ENCODE assay signal across 11 mouse cellular contexts in the genomic region with DNA sequence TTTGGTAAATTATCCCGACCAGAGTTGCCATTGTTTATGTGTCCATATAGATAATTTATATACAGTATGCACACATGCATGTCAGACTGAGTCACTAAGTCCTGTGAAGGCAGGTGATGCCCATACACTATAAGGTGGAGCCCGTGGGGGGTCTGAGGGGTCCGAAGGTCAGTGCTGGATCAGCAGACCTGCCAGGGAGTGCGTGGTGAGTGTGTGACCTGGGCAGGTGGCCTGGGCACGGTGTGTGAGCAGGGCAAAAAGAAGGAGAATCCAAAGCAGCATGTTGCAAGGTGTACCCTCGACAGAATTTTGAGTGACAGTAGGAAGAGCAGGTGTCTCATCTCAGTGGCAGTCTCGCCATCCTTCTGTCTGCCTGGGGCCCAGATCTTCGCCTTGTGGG.
DNase-seq lines count a peak whose midpoint lies in the region; ATAC-seq and TF ChIP-seq lines count a peak whose summit lies in the region.
"Had no signal": no experiment of that assay in that cellular context is flagged by ENCODE, and none has a peak within 500 bp of the region (broad histone marks: within the 10 kb centered on the region; RNA-seq: fewer than 3 reads in every experiment).

No protein-coding gene starts in this region.

- 0 out of 2 replicates have a peak, but pooled peaks have one; percentile 7 for ATAC-seq in embryonic facial prominence, embryonic 12.5 days (ENCODE audit: insufficient number of reproducible peaks, insufficient read depth, low FRiP score, low TSS enrichment)
- peak; percentile 40 for ATAC-seq in forebrain, embryonic 14.5 days

- no peak for TF ChIP-seq CTCF in kidney, adult 2 months (conservative IDR thresholded peaks at IDR 0.05; ENCODE audit: insufficient read depth, insufficient read length, low read depth, low read length)
- no peak for TF ChIP-seq CTCF in layer of hippocampus, adult 2 months (conservative IDR thresholded peaks at IDR 0.05)

- H3K9ac ChIP-seq in embryonic facial prominence, embryonic 12.5 days: no peak overlapping the region
- H3K9ac ChIP-seq in forebrain, embryonic 14.5 days (ENCODE audit: low read length): no peak overlapping the region
- H3K9ac ChIP-seq: embryonic facial prominence, embryonic 15.5 days; lung, embryonic 14.5 days had no signal

- TF ChIP-seq POLR2A in kidney, adult 2 months (IDR thresholded peaks at IDR 0.05; ENCODE audit: low read depth, low read length): no peak

- H3K9me3 ChIP-seq in embryonic facial prominence, embryonic 12.5 days: no peaks in the 10 kb centered on the region
- no peaks in the 10 kb centered on the region for H3K9me3 ChIP-seq in forebrain, embryonic 14.5 days (replicated peaks; ENCODE audit: control insufficient read depth, low read length)
- H3K9me3 ChIP-seq in midbrain, embryonic 10.5 days (replicated peaks): no peaks in the 10 kb centered on the region
- H3K9me3 ChIP-seq: embryonic facial prominence, embryonic 15.5 days had no signal

- peaks cover 42% of the 10 kb centered on the region for H3K4me1 ChIP-seq in embryonic facial prominence, embryonic 12.5 days
- peaks cover 9% of the 10 kb centered on the region; the same call in 1 of the 2 replicates for H3K4me1 ChIP-seq in forebrain, embryonic 14.5 days (ENCODE audit: control insufficient read depth, insufficient read depth, low read length)
- peaks cover 59% of the 10 kb centered on the region for H3K4me1 ChIP-seq in kidney, adult 2 months (ENCODE audit: control insufficient read depth, insufficient read depth, low read length)
- peaks cover 45% of the 10 kb centered on the region for H3K4me1 ChIP-seq in midbrain, embryonic 10.5 days

- no peak for DNase-seq in forebrain, embryonic 14.5 days (ENCODE audit: low spot score)
- DNase-seq in kidney, adult 2 months: peak; percentile 84
- no peak for DNase-seq in midbrain, embryonic 10.5 days (ENCODE audit: low spot score)
- DNase-seq in adrenal gland, adult (ENCODE audit: inconsistent age in 2 of 2, low spot score in 1 of 2): no peak
- DNase-seq in left cerebral cortex, adult 8-10 months (ENCODE audit: low spot score in 2 of 2): no peak
- no peak for DNase-seq in layer of hippocampus, adult 2 months (ENCODE audit: low spot score in 2 of 2)
- DNase-seq: cerebellum, adult 9-11 months; lung, embryonic 14.5 days had no signal

- H3K36me3 ChIP-seq in embryonic facial prominence, embryonic 12.5 days: no peaks in the 10 kb centered on the region
- H3K36me3 ChIP-seq in forebrain, embryonic 14.5 days (ENCODE audit: control insufficient read depth, insufficient read depth, low read length): no peaks in the 10 kb centered on the region
- no peaks in the 10 kb centered on the region for H3K36me3 ChIP-seq in kidney, adult 2 months (ENCODE audit: control insufficient read depth, insufficient read depth, low read length)
- H3K36me3 ChIP-seq in midbrain, embryonic 10.5 days: no peaks in the 10 kb centered on the region
- H3K36me3 ChIP-seq: embryonic facial prominence, embryonic 15.5 days had no signal

- H3K4me2 ChIP-seq in embryonic facial prominence, embryonic 12.5 days (replicated peaks): no peak overlapping the region
- no peak overlapping the region for H3K4me2 ChIP-seq in forebrain, embryonic 14.5 days (ENCODE audit: low read length)
- H3K4me2 ChIP-seq: embryonic facial prominence, embryonic 15.5 days; heart, embryonic 11.5 days; lung, embryonic 14.5 days had no signal

- no peak overlapping the region for H3K4me3 ChIP-seq in embryonic facial prominence, embryonic 12.5 days
- no peak overlapping the region for H3K4me3 ChIP-seq in forebrain, embryonic 14.5 days (ENCODE audit: low read depth, low read length)
- H3K4me3 ChIP-seq in kidney, adult 2 months (ENCODE audit: insufficient read depth, low read depth, low read length): no peak overlapping the region
- H3K4me3 ChIP-seq in midbrain, embryonic 10.5 days: no peak overlapping the region
- H3K4me3 ChIP-seq in layer of hippocampus, adult 2 months: no peak overlapping the region
- H3K4me3 ChIP-seq: embryonic facial prominence, embryonic 15.5 days had no signal

- no peaks in the 10 kb centered on the region for H3K27me3 ChIP-seq in embryonic facial prominence, embryonic 12.5 days
- H3K27me3 ChIP-seq in forebrain, embryonic 14.5 days (replicated peaks; ENCODE audit: control insufficient read depth, insufficient read depth, low read length): 0 out of 2 replicates have a peak, but pooled peaks cover 3% of the 10 kb centered on the region
- H3K27me3 ChIP-seq in kidney, adult 2 months (replicated peaks; ENCODE audit: control insufficient read depth, insufficient read depth, low read length): no peaks in the 10 kb centered on the region
- H3K27me3 ChIP-seq in midbrain, embryonic 10.5 days (ENCODE audit: low read depth, poor library complexity, severe bottlenecking): peaks cover 10% of the 10 kb centered on the region; the same call in 1 of the 2 replicates
- H3K27me3 ChIP-seq: embryonic facial prominence, embryonic 15.5 days had no signal

- no peak overlapping the region for H3K27ac ChIP-seq in embryonic facial prominence, embryonic 12.5 days
- H3K27ac ChIP-seq in forebrain, embryonic 14.5 days (ENCODE audit: low read depth, low read length): no peak overlapping the region
- peak overlapping the region; percentile 95 for H3K27ac ChIP-seq in kidney, adult 2 months (ENCODE audit: insufficient read depth, low read depth, low read length)
- H3K27ac ChIP-seq in midbrain, embryonic 10.5 days (replicated peaks): peak overlapping the region; percentile 76
- no peak overlapping the region for H3K27ac ChIP-seq in layer of hippocampus, adult 2 months
- H3K27ac ChIP-seq: embryonic facial prominence, embryonic 15.5 days had no signal

- 85% methylated on average over 8 of the region's 8 CpGs for WGBS in embryonic facial prominence, embryonic 12.5 days
- WGBS in forebrain, embryonic 14.5 days: 66% methylated on average over 8 of the region's 8 CpGs
- 46% methylated on average over 8 of the region's 8 CpGs for WGBS in kidney, adult 2 months
- 88% methylated on average over 8 of the region's 8 CpGs for WGBS in midbrain, embryonic 10.5 days

Comparison
In these comparisons a context has a peak if more than half of its experiments do, and no peak if none do; other contexts are left out.
1. H3K27ac ChIP-seq: peak in kidney, adult 2 months (single experiment) and midbrain, embryonic 10.5 days (single experiment); none in embryonic facial prominence, embryonic 12.5 days (single experiment), forebrain, embryonic 14.5 days (single experiment) and layer of hippocampus, adult 2 months (single experiment).